Mouse (Mus musculus) CD4-positive helper T cell, adult 2 months (primary cell): ENCODE data around the gene BC067074.

ENCODE experiments used
- DNase-seq: peaks from one replicate; pipeline ENCODE4 v3.0.0-alpha.2; 2012; ENCODE audit warnings: low read depth, missing footprints, low spot score

Gene BC067074

DNA sequence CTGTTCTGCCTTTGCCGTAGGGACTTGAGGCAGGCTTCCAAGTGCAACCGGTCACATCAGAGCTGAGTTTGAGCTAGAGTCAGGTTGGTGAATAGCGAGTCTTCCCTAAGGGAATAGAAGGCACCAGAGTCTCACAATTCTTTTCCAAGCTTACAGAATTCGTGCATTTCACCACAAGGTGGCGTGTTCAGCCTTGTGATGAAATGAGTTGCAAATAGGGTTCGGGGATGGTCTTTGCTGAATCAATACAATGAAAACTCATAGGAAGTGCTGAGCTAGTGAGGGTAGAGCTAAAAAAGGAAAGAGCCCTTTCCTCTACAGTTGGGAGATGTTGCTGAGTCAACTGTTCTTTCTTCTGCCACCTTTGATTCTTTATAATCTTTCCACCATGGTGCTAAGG lies 29.0 kb downstream of the BC067074 start:
- DNase-seq = peak; percentile 61

- DNase-seq = no peak
Measured at GRCm38 (mm10) chr13:113324241-113324640, 31.3 kb downstream of the BC067074 start.

GRCm38 (mm10) chr13:113325678-113326077 lies 32.7 kb downstream of the BC067074 start:
- no peak for DNase-seq

GRCm38 (mm10) chr13:113332256-113332655 lies 39.3 kb downstream of the BC067074 start:
- DNase-seq = no peak

GRCm38 (mm10) chr13:113333374-113333773 lies 40.4 kb downstream of the BC067074 start:
- no peak for DNase-seq

- DNase-seq = no peak
Measured at GRCm38 (mm10) chr13:113333931-113334330, 41.0 kb downstream of the BC067074 start.

GRCm38 (mm10) chr13:113334773-113335172 lies 41.8 kb downstream of the BC067074 start:
- no peak for DNase-seq

- DNase-seq = peak; percentile 48
Measured at GRCm38 (mm10) chr13:113337223-113337858, 44.4 kb downstream of the BC067074 start.

- no peak for DNase-seq
Measured at GRCm38 (mm10) chr13:113340644-113341043, 47.7 kb downstream of the BC067074 start.

GRCm38 (mm10) chr13:113341161-113341560 lies 48.2 kb downstream of the BC067074 start:
- DNase-seq = no peak

GRCm38 (mm10) chr13:113342355-113342919 lies 49.5 kb downstream of the BC067074 start:
- no peak for DNase-seq

DNA sequence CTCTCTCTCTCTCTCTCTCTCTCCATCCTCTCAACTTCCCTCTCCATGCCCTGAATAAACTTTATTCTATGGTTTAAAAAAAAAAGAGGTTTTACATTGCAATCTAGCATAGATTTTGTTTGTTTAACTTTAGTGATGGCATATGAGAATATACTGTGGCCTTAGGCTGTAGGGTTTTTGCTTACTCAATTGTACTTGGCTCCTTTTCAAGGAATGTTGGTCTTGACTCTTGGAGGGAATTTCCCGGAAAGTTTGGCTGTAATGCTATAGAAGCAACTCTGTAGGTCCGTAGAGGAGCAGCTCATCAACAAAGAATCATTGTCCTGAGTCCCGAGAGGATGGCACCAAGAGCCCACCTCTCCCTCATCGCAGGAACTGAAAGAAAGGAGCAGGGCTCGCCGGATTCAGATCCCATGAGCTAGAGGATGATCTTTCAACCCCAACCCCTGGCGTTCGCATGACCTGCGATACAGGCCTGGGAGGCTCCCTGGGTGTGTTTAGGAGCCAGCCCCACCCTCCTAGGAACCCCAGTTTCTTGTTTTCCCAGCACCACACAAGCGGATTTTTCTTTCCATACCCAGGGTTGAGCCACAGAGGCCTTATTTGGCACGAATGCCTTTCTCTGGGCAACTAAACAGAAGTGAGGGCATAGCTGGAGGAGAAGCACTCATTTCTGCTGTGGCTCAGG lies 57.9 kb downstream of the BC067074 start:
- no peak for DNase-seq

DNA sequence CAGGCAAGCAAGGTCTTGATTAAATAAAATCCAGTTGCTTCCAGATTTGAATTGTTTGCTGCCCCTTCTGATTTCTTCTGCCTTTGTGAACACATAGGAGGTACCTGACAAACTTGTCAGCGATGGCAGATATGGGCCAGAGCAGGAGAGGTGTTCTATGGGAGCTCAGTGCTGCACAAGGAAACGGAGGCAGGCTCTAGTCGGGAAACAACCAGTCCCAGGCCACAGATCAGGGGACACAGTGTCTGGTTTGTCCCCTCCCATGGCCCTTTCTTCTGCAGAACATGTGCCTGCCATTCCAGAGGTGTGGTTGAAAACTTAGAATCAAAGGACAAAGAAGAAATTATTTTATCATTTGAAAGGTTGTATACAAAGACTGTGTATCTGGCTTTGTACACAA lies 60.6 kb downstream of the BC067074 start:
- no peak for DNase-seq

GRCm38 (mm10) chr13:113353955-113354354 lies 61.0 kb downstream of the BC067074 start:
- DNase-seq = no peak

DNA sequence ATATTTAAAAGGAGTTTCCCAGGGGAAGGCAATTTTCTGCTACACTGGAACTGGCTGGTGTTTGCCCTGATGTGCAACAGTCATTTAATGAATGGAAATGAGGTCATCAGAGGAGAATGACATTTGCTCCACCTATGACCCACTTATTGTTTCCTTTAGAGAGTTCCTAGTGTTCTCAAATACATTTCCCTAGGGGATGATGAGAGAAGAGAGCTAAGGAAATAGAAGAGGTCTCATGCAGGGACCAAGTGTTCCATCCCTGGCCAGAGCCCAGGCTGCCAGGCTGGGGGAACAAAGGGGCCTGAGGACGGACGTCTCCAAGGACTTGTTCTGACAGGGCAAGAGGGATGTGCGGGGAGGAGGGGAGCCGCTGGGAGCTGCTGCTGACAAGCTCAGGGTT lies 62.1 kb downstream of the BC067074 start:
- no peak for DNase-seq

- no peak for DNase-seq
Measured at GRCm38 (mm10) chr13:113357438-113358144, 64.6 kb downstream of the BC067074 start.

- no peak for DNase-seq
Measured at GRCm38 (mm10) chr13:113359676-113360075, 66.7 kb downstream of the BC067074 start.

GRCm38 (mm10) chr13:113365976-113366375 lies 73.0 kb downstream of the BC067074 start:
- no peak for DNase-seq

GRCm38 (mm10) chr13:113368931-113369579 lies 76.1 kb downstream of the BC067074 start:
- no peak for DNase-seq

DNA sequence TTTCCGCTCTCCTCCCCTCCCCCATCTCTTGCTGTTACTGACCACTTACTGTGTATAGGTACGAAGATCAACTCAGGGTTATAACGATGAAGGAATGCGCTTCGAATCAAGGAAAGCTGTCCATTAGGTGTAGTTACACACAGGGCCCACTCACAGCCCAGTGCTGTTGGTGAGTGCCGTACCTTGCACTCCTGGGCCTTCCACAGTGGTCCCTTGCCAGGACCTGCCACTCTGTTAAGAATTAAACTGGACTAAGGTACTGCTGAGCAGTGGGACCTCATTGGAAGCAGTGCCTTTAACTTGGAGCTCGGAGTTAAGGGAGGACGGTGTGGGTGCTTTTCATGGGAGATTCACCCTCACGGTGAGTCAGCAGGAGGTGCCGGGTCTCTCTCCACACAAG lies 76.7 kb downstream of the BC067074 start:
- no peak for DNase-seq

- DNase-seq = no peak
Measured at GRCm38 (mm10) chr13:113373291-113374083, 80.5 kb downstream of the BC067074 start.
